Mouse (Mus musculus): ENCODE results near the gene Gskip. TPM values are rescaled to one million over a fixed set of nuclear protein-coding genes. Genes with fewer than 3 reads are reported as not detected.

Gene Gskip
- polyA plus RNA-seq, 1 experiment from 2014 or later, result 30.4 TPM

GRCm38 (mm10) chr12:105700433-105700832, 15.8 kb downstream of the Gskip start:
- Histone ChIP-seq H3K4me3 (ENCODE audit: low read depth, low read length) (no peak overlapping the region), H3K36me3 (ENCODE audit: control insufficient read depth, insufficient read depth, low read length) (peaks cover 7% of the 10 kb centered on the region), H3K4me2 (ENCODE audit: low read depth, low read length, severe bottlenecking) (no peak overlapping the region), H3K27me3 (ENCODE audit: control insufficient read depth, insufficient read depth, low read length) (no peaks in the 10 kb centered on the region), H3K27ac (ENCODE audit: low read depth, low read length) (no peak overlapping the region), H3K9me3 (ENCODE audit: control insufficient read depth, low read length) (no peaks in the 10 kb centered on the region), H3K4me1 (replicated peaks; ENCODE audit: control insufficient read depth, insufficient read depth, low read length) (peaks cover under 1% of the 10 kb centered on the region), H3K9ac (ENCODE audit: low read length) (no peak overlapping the region)
- no peak for DNase-seq (ENCODE audit: low spot score)
- ATAC-seq (replicated peaks; ENCODE audit: low FRiP score), result no peak
- 95% methylated on average over 12 of the region's 12 CpGs for WGBS

DNA sequence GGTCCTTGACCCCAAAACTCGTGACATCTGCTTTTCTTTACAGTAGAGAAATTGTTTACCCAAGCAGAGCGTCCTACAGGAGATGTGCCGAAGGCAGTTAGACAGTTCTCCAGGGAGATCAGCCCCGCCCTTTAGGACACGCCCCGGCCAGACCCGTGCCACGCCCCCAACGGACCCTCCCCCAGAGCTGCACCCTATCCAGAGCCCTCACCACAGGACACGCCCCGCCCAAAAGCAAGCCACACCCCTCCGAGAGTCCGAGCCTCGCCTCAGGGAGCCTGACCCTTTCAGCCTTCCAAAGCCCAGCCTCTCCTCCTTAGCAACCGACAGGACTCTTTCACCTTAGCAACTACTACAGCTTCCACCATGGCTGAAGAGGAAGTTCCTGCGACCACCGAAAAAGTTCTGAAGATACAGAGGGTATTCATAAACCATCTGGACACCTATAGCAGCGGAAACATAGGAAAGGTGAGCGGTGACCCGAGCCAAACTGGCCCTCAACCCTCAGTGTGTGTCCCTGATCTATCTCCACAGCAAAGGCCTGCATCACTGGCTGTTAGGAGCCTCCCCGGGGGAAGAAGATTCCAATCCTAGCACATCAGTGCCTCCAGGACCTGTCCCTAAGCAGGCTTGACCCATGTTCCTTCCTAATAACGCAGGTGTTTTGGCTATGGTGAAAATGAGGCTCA, 21.3 kb downstream of the Gskip start, which contains the start of gene Ak7:
TSS of gene Ak7 (plus strand) at position 178 of the 689 bp plus-strand sequence.
- Histone ChIP-seq H3K27me3 (ENCODE audit: control insufficient read depth, insufficient read depth, low read length) (no peaks in the 10 kb centered on the region), H3K4me1 (replicated peaks; ENCODE audit: control insufficient read depth, insufficient read depth, low read length) (peaks cover 5% of the 10 kb centered on the region), H3K4me3 (ENCODE audit: low read depth, low read length) (no peak within 1 kb of the TSS), H3K9ac (ENCODE audit: low read length) (no peak within 1 kb of the TSS), H3K9me3 (ENCODE audit: control insufficient read depth, low read length) (no peaks in the 10 kb centered on the region), H3K4me2 (ENCODE audit: low read depth, low read length, severe bottlenecking) (peak within 1 kb of the TSS; percentile 31; the same call in 1 of the 2 replicates), H3K36me3 (ENCODE audit: control insufficient read depth, insufficient read depth, low read length) (no peaks in the 10 kb centered on the region; the same call in 1 of the 2 replicates), H3K27ac (ENCODE audit: low read depth, low read length) (no peak within 1 kb of the TSS)
- 9% methylated on average over 22 of the region's 22 CpGs for WGBS
- peak; percentile 87 for DNase-seq (ENCODE audit: low spot score)
- ATAC-seq (replicated peaks; ENCODE audit: low FRiP score), result peak; percentile 78

- H3K9ac ChIP-seq (ENCODE audit: low read length), result no peak overlapping the region
- H3K4me1 ChIP-seq (replicated peaks; ENCODE audit: control insufficient read depth, insufficient read depth, low read length), result no peaks in the 10 kb centered on the region
- no peak for DNase-seq (ENCODE audit: low spot score)
- WGBS, result 70% methylated on average over 17 of the region's 17 CpGs
- H3K9me3 ChIP-seq (ENCODE audit: control insufficient read depth, low read length), result no peaks in the 10 kb centered on the region
- H3K4me2 ChIP-seq (ENCODE audit: low read depth, low read length, severe bottlenecking), result no peak overlapping the region
- no peak overlapping the region for H3K27ac ChIP-seq (ENCODE audit: low read depth, low read length)
- H3K36me3 ChIP-seq (ENCODE audit: control insufficient read depth, insufficient read depth, low read length), result no peaks in the 10 kb centered on the region
- no peak overlapping the region for H3K4me3 ChIP-seq (ENCODE audit: low read depth, low read length)
- ATAC-seq (replicated peaks; ENCODE audit: low FRiP score), result no peak
- H3K27me3 ChIP-seq (ENCODE audit: control insufficient read depth, insufficient read depth, low read length), result no peaks in the 10 kb centered on the region
Observed at GRCm38 (mm10) chr12:105718616-105719015, 34.0 kb downstream of the Gskip start.

DNA sequence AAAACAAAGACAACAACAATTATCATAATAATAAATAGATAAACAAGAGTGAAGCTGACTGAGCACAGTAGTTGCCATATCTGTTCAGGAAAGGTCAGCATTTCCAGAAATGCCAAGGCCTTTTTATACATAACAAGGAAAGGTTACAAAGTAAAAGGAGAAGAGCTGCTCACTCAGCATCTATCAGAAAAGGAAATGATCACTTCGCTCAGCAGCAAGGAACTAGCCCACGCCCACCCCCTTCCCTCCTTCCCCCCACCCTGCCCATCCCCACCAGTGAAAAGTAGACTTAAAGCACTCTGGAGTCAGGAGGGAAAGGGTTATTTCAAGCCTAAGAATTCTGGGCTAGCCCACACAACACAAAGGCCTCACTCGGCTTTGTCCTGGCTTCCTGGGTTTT, 35.6 kb downstream of the Gskip start:
- no peak for ATAC-seq (replicated peaks; ENCODE audit: low FRiP score)
- H3K4me3 ChIP-seq (ENCODE audit: low read depth, low read length), result no peak overlapping the region
- H3K27ac ChIP-seq (ENCODE audit: low read depth, low read length), result no peak overlapping the region
- no peaks in the 10 kb centered on the region for H3K36me3 ChIP-seq (ENCODE audit: control insufficient read depth, insufficient read depth, low read length)
- H3K9ac ChIP-seq (ENCODE audit: low read length), result no peak overlapping the region
- DNase-seq (ENCODE audit: low spot score), result no peak
- no peaks in the 10 kb centered on the region for H3K27me3 ChIP-seq (ENCODE audit: control insufficient read depth, insufficient read depth, low read length)
- no peak overlapping the region for H3K4me2 ChIP-seq (ENCODE audit: low read depth, low read length, severe bottlenecking)
- H3K4me1 ChIP-seq (replicated peaks; ENCODE audit: control insufficient read depth, insufficient read depth, low read length), result no peaks in the 10 kb centered on the region
- H3K9me3 ChIP-seq (ENCODE audit: control insufficient read depth, low read length), result no peaks in the 10 kb centered on the region
- WGBS, result 71% methylated on average over 3 of the region's 3 CpGs

DNA sequence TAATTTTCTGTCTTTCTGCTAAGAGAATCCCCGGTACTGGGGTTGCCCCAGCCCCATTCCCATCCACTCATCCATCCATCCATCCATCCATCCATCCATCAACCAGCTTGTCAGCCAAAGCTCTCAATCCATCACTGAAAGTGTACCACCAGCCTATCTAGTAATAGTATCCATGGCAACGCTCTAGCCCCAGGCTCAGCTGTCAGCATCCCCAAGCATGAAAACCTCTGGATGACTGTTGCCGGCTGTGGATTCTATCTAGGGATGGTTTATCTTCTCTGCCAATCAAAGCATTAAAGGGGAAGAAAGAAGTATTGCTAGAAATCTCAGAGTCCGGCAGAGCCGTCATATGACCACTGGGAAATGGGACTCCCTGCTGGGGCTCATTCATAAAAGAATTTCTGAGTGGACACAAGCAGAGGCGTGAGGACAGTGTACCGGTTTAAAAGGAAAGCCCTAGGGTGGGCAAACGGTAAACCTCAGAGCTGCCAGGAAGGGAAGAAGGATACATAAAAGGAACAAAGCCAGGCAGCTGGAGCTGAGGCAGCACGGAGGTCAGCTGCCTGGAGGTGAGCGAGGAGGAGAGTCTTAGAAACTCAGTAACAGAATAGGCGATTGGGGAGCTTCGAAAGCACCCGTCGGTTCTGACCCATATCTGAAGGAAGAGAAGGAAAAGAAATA, 37.0 kb downstream of the Gskip start:
- Histone ChIP-seq H3K4me3 (ENCODE audit: low read depth, low read length) (no peak overlapping the region), H3K36me3 (ENCODE audit: control insufficient read depth, insufficient read depth, low read length) (no peaks in the 10 kb centered on the region), H3K9me3 (ENCODE audit: control insufficient read depth, low read length) (no peaks in the 10 kb centered on the region), H3K9ac (ENCODE audit: low read length) (no peak overlapping the region), H3K4me2 (ENCODE audit: low read depth, low read length, severe bottlenecking) (no peak overlapping the region), H3K4me1 (replicated peaks; ENCODE audit: control insufficient read depth, insufficient read depth, low read length) (no peaks in the 10 kb centered on the region), H3K27ac (ENCODE audit: low read depth, low read length) (no peak overlapping the region), H3K27me3 (ENCODE audit: control insufficient read depth, insufficient read depth, low read length) (no peaks in the 10 kb centered on the region)
- DNase-seq (ENCODE audit: low spot score), result no peak
- no peak for ATAC-seq (replicated peaks; ENCODE audit: low FRiP score)
- WGBS, result 46% methylated on average over 14 of the region's 14 CpGs

- ATAC-seq (replicated peaks; ENCODE audit: low FRiP score) (0 out of 2 replicates have a peak, but pooled peaks have one; percentile 33), DNase-seq (ENCODE audit: low spot score) (no peak)
- Histone ChIP-seq H3K4me3 (ENCODE audit: low read depth, low read length) (no peak overlapping the region), H3K4me1 (replicated peaks; ENCODE audit: control insufficient read depth, insufficient read depth, low read length) (no peaks in the 10 kb centered on the region), H3K36me3 (ENCODE audit: control insufficient read depth, insufficient read depth, low read length) (no peaks in the 10 kb centered on the region), H3K27ac (ENCODE audit: low read depth, low read length) (no peak overlapping the region), H3K9me3 (ENCODE audit: control insufficient read depth, low read length) (no peaks in the 10 kb centered on the region), H3K27me3 (ENCODE audit: control insufficient read depth, insufficient read depth, low read length) (no peaks in the 10 kb centered on the region), H3K9ac (ENCODE audit: low read length) (no peak overlapping the region), H3K4me2 (ENCODE audit: low read depth, low read length, severe bottlenecking) (no peak overlapping the region)
- WGBS, result 2% methylated on average over 5 of the region's 5 CpGs
Observed at GRCm38 (mm10) chr12:105722657-105723056, 38.0 kb downstream of the Gskip start.

GRCm38 (mm10) chr12:105724616-105725015, 40.0 kb downstream of the Gskip start:
- Histone ChIP-seq H3K36me3 (ENCODE audit: control insufficient read depth, insufficient read depth, low read length) (no peaks in the 10 kb centered on the region), H3K4me3 (ENCODE audit: low read depth, low read length) (no peak overlapping the region), H3K9me3 (ENCODE audit: control insufficient read depth, low read length) (no peaks in the 10 kb centered on the region), H3K4me2 (ENCODE audit: low read depth, low read length, severe bottlenecking) (no peak overlapping the region), H3K9ac (ENCODE audit: low read length) (no peak overlapping the region), H3K27ac (ENCODE audit: low read depth, low read length) (no peak overlapping the region), H3K4me1 (replicated peaks; ENCODE audit: control insufficient read depth, insufficient read depth, low read length) (no peaks in the 10 kb centered on the region), H3K27me3 (ENCODE audit: control insufficient read depth, insufficient read depth, low read length) (no peaks in the 10 kb centered on the region)
- DNase-seq (ENCODE audit: low spot score), result no peak
- ATAC-seq (replicated peaks; ENCODE audit: low FRiP score), result no peak
- WGBS, result 46% methylated on average over 1 of the region's 1 CpGs

- Histone ChIP-seq H3K9me3 (ENCODE audit: control insufficient read depth, low read length) (no peaks in the 10 kb centered on the region), H3K27me3 (ENCODE audit: control insufficient read depth, insufficient read depth, low read length) (no peaks in the 10 kb centered on the region), H3K27ac (ENCODE audit: low read depth, low read length) (no peak overlapping the region), H3K4me2 (ENCODE audit: low read depth, low read length, severe bottlenecking) (no peak overlapping the region), H3K4me3 (ENCODE audit: low read depth, low read length) (no peak overlapping the region), H3K4me1 (replicated peaks; ENCODE audit: control insufficient read depth, insufficient read depth, low read length) (no peaks in the 10 kb centered on the region), H3K36me3 (ENCODE audit: control insufficient read depth, insufficient read depth, low read length) (no peaks in the 10 kb centered on the region), H3K9ac (ENCODE audit: low read length) (no peak overlapping the region)
- WGBS, result 79% methylated on average over 13 of the region's 13 CpGs
- ATAC-seq (replicated peaks; ENCODE audit: low FRiP score) (no peak), DNase-seq (ENCODE audit: low spot score) (no peak)
Observed at GRCm38 (mm10) chr12:105725736-105726135, 41.1 kb downstream of the Gskip start.

All from forebrain, embryonic 11.5 days (tissue).